Mouse (Mus musculus): ENCODE results near the gene Tmem263. TPM values are rescaled to one million over a fixed set of nuclear protein-coding genes. Genes with fewer than 3 reads are reported as not detected.

The Tmem263 gene
- 10 to 100 TPM; 27.8 to 30.1 TPM for total RNA-seq (2021)
- long read RNA-seq, experiment 1, transcript Tmem263-201 (3 exons, 3,616 nt) = major isoform, 25 of 27 reads
- long read RNA-seq, experiment 1, partial matches to known transcripts = 2 of 27 reads
- long read RNA-seq, experiment 1, other reads (novel, unspliced or antisense) = 0 of 27 reads
- long read RNA-seq, experiment 2, transcript Tmem263-201 (3 exons, 3,616 nt) = major isoform, 42 of 48 reads
- long read RNA-seq, experiment 2, partial matches to known transcripts = 0 of 48 reads
- long read RNA-seq, experiment 2, other reads (novel, unspliced or antisense) = 6 of 48 reads

DNA sequence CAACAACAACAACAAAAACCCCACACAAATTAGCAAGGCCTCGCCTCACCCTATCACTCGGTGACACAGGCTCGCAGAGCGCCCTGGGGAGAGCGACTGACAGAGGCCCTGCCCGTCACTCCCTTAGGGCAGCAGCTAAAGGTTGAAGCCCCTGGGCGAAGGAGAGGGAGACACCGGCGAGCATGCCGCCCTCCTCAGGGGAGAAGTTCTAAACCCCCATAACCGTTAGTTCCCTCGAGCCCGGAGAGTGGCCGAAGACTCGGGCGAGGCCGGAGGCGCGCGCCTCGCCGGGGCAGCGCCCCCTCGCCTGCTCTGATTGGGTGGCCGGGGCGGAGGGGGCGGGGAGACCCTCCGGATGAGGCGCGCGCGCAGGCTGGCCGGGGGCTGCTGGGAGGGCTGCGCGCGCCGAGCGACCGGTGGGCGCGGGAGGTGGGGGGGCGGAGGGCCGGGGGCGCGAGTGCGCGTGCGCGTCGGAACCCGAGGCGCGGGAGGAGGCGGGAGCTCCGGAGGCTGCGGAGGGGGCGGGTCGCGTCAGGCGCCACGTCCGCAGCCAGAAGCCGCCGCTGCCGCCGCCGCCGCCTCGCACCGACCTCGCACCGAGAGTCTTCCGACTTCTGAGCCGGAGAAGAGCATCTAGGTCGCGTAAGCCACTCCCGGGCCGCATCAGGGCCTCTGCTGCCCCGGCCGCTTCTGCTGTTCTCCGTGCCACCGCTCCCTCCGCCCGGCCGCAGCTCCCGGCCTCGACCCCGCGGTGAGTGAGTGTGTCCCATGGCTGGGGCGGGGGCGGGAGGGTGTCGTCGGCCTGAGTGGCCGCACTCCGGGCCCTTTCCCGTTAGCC lies at the start of gene Tmem263, which contains the start of gene Fhl4:
TSS of gene Tmem263 (plus strand) at position 381 of the 838 bp plus-strand sequence.
TSS of gene Fhl4 (minus strand) at position 249 of the 838 bp plus-strand sequence.
- peak within 1 kb of the TSS; percentile 94 for H3K27ac ChIP-seq
- peak; percentile 52 to 66 for DNase-seq (ENCODE audit: low spot score in 2 of 2)
- peak within 1 kb of the TSS; percentile 95 for H3K4me3 ChIP-seq
- no peak for TF ChIP-seq CTCF (conservative IDR thresholded peaks at IDR 0.05)

DNA sequence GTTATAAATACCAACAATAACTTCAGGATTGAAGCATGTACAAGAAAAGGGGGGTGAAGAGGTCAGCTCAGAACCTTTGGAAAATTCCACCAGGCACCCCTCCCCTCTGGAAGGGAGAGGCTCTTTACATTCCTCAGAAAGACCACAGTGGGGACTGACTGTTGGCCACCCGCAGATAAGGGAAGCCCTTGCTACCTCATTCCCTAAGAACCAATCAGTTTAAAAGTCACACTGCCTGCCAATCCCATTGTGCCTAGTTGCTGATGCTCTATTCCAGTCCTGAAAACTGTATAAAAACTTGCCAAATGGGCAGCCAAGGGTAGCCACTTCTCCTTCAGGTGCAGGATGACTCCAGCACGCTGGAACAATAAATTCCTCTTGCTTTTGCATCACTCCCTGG lies 47.6 kb upstream of the Tmem263 start:
- Histone ChIP-seq H3K27ac (no peak overlapping the region), H3K4me3 (no peak overlapping the region)
- no peak for DNase-seq (ENCODE audit: low spot score in 2 of 2)
- TF ChIP-seq CTCF (conservative IDR thresholded peaks at IDR 0.05) = no peak

DNA sequence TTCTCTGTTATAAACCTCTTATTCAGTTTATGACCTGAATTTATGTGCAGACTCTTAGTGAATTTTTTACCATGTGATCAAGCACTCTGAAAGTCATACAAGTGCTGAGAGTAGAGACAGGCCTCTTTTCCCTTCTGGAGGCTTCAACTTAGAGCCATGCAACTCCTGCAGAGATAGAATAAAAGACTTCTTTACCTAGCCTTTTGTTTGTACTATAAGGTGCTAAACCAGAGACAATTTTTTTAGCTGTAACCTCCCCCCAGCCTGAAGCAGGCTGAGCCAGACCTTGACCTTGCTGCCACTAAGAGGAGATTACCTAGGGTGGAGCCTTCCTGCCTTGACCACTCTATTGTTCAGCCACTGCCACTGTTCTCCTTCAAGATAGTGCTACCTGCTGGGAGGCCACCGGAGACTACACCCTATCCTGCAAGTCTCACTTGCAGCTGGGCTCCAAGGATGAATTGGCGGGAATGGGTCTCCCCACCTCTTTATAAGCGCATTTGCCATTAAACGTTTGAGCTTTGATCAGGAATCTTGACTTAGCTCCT lies 30.7 kb upstream of the Tmem263 start:
- TF ChIP-seq CTCF (conservative IDR thresholded peaks at IDR 0.05) = no peak
- DNase-seq (ENCODE audit: low spot score in 2 of 2) = no peak
- H3K4me3 ChIP-seq = no peak overlapping the region
- no peak overlapping the region for H3K27ac ChIP-seq

DNA sequence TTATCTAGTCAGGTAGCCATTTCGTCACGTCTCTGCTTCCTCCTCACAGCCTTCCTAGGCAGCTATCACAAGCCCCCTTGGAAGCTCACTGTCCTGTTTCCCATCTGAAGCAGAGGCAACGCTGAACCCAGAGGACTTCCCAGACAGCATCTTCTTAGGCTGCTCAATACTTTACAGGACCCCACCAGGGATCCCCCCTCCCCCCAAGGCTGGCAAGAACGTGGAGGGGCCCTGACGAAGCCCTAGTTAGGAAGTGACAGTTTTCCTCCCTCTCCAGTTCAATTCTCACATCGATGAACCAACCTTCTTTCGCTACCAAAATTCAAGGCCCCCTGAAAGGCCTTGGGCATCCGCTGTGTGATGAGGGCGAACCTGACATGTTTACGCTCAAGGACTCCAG lies 586 bp upstream of the Tmem263 start:
- no peak for DNase-seq (ENCODE audit: low spot score in 2 of 2)
- peak overlapping the region; percentile 94 for H3K27ac ChIP-seq
- no peak for TF ChIP-seq CTCF (conservative IDR thresholded peaks at IDR 0.05)
- H3K4me3 ChIP-seq = peak overlapping the region; percentile 95

DNA sequence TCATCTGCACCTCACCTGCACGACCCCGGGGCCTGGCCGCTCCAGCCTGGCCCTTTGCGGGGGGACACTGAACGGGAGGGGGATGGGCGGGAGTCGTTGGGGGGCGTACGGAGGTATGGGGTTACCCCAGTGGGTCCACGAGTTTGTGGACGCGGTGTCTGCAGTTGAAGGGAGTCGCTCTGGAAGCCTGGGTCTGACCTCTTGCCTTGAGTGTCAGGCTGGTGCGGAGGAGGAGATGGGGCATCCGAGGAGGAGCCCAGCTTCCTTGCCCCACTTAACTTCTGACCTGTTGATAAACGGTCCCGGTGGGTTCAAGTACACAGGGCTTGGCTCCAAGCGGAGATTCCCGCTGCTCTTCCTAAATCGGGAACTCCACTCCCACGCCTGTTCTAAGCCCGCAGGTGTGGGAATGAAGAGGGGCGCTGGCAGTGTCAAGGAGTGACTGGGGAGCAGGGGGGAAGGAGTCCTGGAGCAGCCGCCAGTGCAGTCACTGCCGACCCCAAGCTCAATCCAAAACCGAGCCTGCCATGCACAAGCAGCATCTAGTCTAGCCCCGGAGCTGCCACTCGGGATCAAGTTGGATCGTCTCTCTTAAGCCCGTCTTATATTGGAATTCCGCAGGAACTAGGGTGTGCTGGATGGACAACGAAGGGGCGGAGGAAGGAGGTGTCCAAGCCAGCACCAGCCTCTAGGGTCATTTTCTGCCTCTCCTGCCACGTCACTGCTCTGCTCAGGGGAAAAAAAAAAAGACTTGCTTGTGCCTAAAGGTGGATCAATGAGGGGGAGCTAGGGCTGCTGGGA lies 858 bp downstream of the Tmem263 start:
- Histone ChIP-seq H3K4me3 (peak overlapping the region; percentile 95), H3K27ac (peak overlapping the region; percentile 94)
- DNase-seq (ENCODE audit: low spot score in 2 of 2) = peak in 1 of 2 experiments; percentile 21
- TF ChIP-seq CTCF (conservative IDR thresholded peaks at IDR 0.05) = no peak

DNA sequence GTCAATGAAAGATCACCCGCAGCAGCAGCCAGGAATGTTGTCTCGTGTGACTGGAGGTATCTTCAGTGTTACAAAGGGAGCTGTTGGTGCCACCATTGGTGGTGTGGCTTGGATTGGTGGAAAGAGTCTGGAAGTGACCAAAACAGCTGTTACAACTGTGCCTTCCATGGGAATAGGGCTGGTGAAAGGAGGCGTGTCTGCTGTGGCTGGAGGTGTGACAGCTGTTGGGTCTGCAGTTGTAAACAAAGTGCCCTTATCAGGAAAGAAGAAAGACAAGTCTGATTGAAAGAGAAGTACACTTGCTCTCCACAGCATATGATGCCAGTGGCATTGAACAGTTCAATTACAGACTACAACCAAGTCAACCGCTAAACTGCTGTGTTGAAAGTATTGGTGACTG lies 12.0 kb downstream of the Tmem263 start:
- no peak for DNase-seq (ENCODE audit: low spot score in 2 of 2)
- Histone ChIP-seq H3K4me3 (no peak overlapping the region), H3K27ac (no peak overlapping the region)
- TF ChIP-seq CTCF (conservative IDR thresholded peaks at IDR 0.05) = no peak

DNA sequence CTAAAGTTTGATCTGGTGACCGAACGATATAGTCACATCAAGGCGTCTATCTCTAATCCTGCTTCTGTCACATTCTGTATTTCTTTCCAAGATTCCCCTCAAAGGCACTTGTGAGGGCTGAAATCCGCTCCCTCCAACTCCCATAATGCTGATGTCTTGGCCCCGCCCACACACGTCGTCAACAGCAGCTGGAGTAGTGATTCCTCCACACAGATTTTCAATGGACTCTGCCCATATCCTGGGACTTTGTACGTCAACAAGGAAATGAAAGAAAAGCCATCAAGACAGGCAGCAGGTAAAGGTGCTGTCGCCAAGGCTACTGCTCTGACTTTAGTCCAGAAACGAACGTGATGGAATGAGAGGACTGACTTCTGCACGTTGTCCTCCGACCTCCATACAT lies 22.8 kb downstream of the Tmem263 start:
- no peak overlapping the region for H3K4me3 ChIP-seq
- no peak for TF ChIP-seq CTCF (conservative IDR thresholded peaks at IDR 0.05)
- no peak for DNase-seq (ENCODE audit: low spot score in 2 of 2)
- no peak overlapping the region for H3K27ac ChIP-seq

DNA sequence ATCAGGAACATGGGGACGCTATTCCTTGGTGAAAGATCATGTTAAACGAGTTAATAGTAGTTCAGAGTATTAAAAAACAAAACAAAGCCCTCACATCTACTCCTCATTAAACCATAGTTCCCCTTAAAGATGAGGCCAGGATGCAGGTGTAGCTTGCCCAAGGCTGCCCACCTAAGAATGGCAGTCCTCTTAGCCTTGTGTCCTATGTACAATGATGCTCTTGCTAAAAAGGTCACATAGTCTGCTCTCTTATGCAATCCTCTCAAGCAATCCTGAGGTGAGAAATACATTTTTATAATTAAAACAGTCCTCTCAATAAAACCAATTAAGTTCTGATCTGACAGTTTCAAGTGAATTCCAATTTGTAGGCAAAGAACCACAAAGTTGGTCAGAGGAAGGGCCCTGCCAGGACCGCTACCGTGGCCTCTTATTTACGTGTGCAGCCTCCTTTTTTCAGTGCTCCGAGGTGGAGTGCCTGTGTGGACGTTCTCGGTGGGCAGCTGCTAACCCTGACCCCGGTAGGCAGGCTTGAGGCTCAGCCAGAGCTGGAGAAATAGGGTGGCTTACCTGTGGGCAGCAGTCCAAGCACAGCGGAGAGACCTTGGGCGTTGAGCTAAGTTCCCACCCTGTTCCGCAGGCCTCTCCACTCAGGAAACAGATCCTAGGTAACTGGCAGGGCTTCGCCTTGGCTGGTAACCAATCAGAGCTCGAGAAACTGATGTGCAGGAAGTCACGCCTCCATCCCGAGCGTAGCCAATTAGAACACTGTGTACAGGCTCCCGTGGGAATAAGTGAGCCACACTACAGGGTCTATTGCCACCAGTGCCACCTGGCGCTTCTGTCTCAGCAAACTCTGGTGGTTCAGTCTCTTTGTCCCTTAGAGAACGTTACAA lies 25.2 kb downstream of the Tmem263 start, which contains the start of gene Mterf2:
TSS of gene Mterf2 (minus strand) at position 633 of the 893 bp plus-strand sequence.
- TF ChIP-seq CTCF (conservative IDR thresholded peaks at IDR 0.05) = peak; percentile 53
- Histone ChIP-seq H3K4me3 (peak within 1 kb of the TSS; percentile 92), H3K27ac (peak within 1 kb of the TSS; percentile 95)
- DNase-seq (ENCODE audit: low spot score in 2 of 2) = peak; percentile 92 to 98

DNA sequence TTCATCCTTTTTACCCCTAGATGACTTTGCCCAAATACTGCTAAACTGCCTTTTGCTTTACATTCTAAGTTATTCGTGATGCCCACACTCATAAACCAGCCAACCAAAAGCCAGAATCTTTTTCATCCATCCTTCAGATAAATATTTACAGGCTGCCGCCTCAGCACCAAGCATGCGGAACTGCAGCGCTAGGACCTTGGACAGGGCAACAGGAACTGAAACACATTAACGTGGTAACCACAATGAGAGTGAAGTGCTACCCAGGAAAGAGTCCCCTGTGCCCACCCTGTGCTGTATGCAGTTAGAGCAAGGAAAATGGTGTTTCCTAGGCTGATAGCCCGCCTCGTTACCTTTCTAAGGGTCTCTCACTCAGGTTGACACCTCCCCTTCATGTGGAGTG lies 26.0 kb downstream of the Tmem263 start:
- DNase-seq (ENCODE audit: low spot score in 2 of 2) = no peak
- no peak for TF ChIP-seq CTCF (conservative IDR thresholded peaks at IDR 0.05)
- H3K27ac ChIP-seq = peak overlapping the region; percentile 49
- H3K4me3 ChIP-seq = peak overlapping the region; percentile 92

DNA sequence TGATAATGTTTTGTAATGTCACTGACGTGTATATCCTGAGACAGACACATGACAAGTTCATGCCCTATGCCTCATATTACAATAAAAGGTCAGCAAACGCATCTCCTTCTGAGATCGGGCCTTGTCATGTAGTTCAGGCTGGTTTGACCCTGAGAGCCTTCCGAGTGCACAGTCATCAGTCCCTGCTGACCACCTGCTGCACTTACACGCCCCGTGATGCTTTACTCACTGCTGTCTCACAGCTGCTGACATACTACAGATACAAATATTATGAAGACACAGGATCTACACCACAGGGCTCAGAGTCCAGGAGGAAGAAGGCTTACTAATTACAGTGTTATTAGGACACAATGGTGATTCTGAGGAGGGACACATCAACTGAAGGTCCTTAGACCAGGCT lies 34.1 kb downstream of the Tmem263 start:
- H3K4me3 ChIP-seq = no peak overlapping the region
- H3K27ac ChIP-seq = no peak overlapping the region
- no peak for TF ChIP-seq CTCF (conservative IDR thresholded peaks at IDR 0.05)
- no peak for DNase-seq (ENCODE audit: low spot score in 2 of 2)

DNA sequence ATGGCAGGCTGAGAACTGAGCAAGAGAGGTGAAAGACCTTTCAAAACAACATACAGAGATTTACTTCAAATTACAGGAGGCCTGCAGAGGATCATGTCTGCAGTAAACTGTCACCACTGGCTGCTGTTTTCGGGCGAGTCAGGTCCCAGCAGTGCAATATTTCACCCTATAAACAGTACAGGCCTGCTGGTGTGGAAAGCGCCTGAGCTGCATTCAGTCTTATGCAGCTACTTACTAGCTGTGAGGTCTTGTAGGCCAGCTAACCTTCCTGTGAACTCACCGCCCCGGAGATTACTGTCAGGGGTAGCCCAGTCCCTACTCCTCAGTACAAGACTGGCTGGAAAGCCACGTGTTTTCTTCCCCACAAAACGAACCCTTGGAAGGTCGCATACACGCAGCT lies 39.0 kb downstream of the Tmem263 start:
- no peak overlapping the region for H3K4me3 ChIP-seq
- H3K27ac ChIP-seq = no peak overlapping the region
- no peak for DNase-seq (ENCODE audit: low spot score in 2 of 2)
- no peak for TF ChIP-seq CTCF (conservative IDR thresholded peaks at IDR 0.05)

Measured in layer of hippocampus, adult 2 months (tissue).